Mouse (Mus musculus) thymus, adult 2 months (tissue): ENCODE data around the gene Panx2.

Experiments
- CTCF ChIP-seq: fragments of 200-500 bp; IDR thresholded peaks from 2 replicates; pipeline ENCODE4 v1.5.1; 2012; ENCODE audit warnings: mild to moderate bottlenecking, control low read depth, low read length, moderate library complexity, borderline replicate concordance; ENCODE audit not compliant: control insufficient read depth, poor library complexity, insufficient read depth; ENCODE audit errors: extremely low read depth
- POLR2A ChIP-seq: fragments of 200-500 bp; IDR thresholded peaks from 2 replicates; pipeline ENCODE4 v1.6.1; 2012; ENCODE audit warnings: mild to moderate bottlenecking, low read length, control low read depth, moderate library complexity; ENCODE audit not compliant: control insufficient read depth, poor library complexity, insufficient read depth; ENCODE audit errors: extremely low read depth

DNA sequence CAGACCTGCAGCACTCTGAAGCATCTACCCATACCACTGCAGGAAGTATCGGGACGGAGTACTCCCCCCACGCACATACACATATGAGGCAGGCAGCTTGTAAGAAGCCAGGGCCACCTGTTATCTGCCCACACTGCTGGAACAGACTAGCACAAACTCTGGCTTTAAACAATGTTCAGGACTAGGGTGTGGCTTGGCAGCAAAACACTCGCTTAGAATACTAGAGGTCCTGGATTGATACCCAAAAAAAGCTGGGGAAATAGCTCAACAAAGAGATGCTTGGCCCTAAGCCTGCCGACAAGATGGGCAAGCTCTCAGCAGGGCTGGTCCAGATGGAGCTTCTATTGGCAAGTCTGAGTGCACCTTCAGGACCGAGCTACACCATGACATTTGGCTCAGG lies 4.0 kb downstream of the Panx2 start:
- TF ChIP-seq CTCF (no peak), POLR2A (no peak)
